Mouse (Mus musculus): ENCODE data around the gene Barx2. TPM values are rescaled to one million over a fixed set of nuclear protein-coding genes. Genes with fewer than 3 reads are reported as not detected.

Gene Barx2
- polyA plus RNA-seq, 1 experiment from 2014 or later, result 0.26 TPM

DNA sequence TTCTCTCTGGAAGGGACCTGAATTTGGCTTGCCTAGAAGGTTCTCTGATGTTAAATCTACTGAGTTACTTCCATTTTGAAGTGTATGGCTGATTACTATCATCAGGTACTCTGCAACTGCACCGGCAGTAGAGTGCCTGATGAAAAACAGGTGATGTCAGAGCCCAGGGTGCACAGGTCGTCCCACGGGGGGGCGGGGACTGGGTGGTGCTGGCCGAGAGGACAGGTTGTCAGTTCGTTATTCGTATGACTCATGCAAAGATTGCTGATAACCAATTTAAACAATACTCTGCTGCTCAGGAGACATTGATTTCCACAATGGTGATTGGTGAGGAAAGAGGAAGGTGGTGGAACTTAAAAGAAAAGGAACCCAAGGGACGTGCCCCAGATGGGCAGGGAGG, 61.6 kb downstream of the Barx2 start:
- no peak for ATAC-seq
- H3K4me3 ChIP-seq (ENCODE audit: low read depth, low read length), result no peak overlapping the region
- no peaks in the 10 kb centered on the region for H3K27me3 ChIP-seq (ENCODE audit: control insufficient read depth, insufficient read depth, low read depth, low read length)
- no peak overlapping the region for H3K27ac ChIP-seq (ENCODE audit: low read length)
- peaks cover 3% of the 10 kb centered on the region; the same call in 1 of the 2 replicates for H3K4me1 ChIP-seq (ENCODE audit: control insufficient read depth, insufficient read depth, low read length)
- WGBS, result 87% methylated on average over 8 of the region's 8 CpGs
- H3K9ac ChIP-seq (ENCODE audit: low read depth, low read length), result no peak overlapping the region
- no peak overlapping the region for H3K4me2 ChIP-seq (ENCODE audit: low read length)
- no peaks in the 10 kb centered on the region for H3K9me3 ChIP-seq (replicated peaks; ENCODE audit: control insufficient read depth, low read length, poor library complexity, severe bottlenecking)
- H3K36me3 ChIP-seq (ENCODE audit: control insufficient read depth, insufficient read depth, low read length), result no peaks in the 10 kb centered on the region

DNA sequence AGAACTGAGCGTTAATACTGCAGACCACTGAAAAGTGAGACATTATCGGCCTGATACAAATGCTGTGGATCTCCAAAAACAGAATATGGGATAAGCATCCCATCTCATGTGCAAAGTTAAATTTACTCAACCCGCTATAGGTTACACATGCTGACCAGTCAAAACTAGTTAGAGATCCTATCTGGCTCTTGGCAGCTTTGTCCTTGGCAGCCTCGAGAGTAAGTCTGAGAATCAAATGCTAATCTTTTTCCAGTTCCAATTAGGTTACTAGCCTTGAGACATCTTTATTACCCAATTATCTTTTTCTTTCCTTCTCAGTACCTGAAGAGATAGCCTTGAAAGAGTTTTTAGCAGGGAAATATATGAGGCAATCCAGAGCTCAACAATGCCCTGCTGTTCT, 62.6 kb downstream of the Barx2 start:
- no peaks in the 10 kb centered on the region for H3K36me3 ChIP-seq (ENCODE audit: control insufficient read depth, insufficient read depth, low read length)
- ATAC-seq, result no peak

DNA sequence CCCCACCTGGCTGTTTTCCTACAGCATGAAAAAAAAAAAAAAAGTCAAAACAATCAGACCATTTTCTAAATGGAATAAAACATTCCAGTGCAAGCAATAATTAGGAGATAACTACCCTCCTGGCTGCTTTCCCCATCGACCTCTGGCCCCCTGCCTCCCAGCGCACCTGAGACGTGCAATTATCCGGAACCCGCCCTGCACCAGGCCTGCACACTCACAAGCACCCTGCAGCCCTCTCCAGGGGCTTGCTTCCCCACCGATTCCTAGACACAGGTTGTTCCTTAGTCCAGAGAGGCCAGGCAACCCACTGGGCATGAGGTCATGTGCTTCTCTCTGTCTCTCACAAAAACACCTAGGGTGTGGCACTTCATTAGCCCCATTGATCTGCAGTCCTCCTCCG, 63.9 kb downstream of the Barx2 start:
- ATAC-seq, result no peak
- WGBS, result 84% methylated on average over 7 of the region's 7 CpGs
- Histone ChIP-seq H3K4me1 (ENCODE audit: control insufficient read depth, insufficient read depth, low read length) (no peaks in the 10 kb centered on the region), H3K4me3 (ENCODE audit: low read depth, low read length) (no peak overlapping the region), H3K27ac (ENCODE audit: low read length) (no peak overlapping the region), H3K4me2 (ENCODE audit: low read length) (no peak overlapping the region), H3K27me3 (ENCODE audit: control insufficient read depth, insufficient read depth, low read depth, low read length) (no peaks in the 10 kb centered on the region), H3K36me3 (ENCODE audit: control insufficient read depth, insufficient read depth, low read length) (no peaks in the 10 kb centered on the region), H3K9me3 (replicated peaks; ENCODE audit: control insufficient read depth, low read length, poor library complexity, severe bottlenecking) (no peaks in the 10 kb centered on the region), H3K9ac (ENCODE audit: low read depth, low read length) (no peak overlapping the region)

More for the DNA sequence above, 62.6 kb downstream of the Barx2 start:
- Histone ChIP-seq H3K9me3 (replicated peaks; ENCODE audit: control insufficient read depth, low read length, poor library complexity, severe bottlenecking) (no peaks in the 10 kb centered on the region), H3K4me2 (ENCODE audit: low read length) (no peak overlapping the region), H3K27ac (ENCODE audit: low read length) (no peak overlapping the region), H3K4me1 (ENCODE audit: control insufficient read depth, insufficient read depth, low read length) (no peaks in the 10 kb centered on the region), H3K4me3 (ENCODE audit: low read depth, low read length) (no peak overlapping the region), H3K27me3 (ENCODE audit: control insufficient read depth, insufficient read depth, low read depth, low read length) (no peaks in the 10 kb centered on the region), H3K9ac (ENCODE audit: low read depth, low read length) (no peak overlapping the region)
- WGBS, result 88% methylated on average over 4 of the region's 4 CpGs

DNA sequence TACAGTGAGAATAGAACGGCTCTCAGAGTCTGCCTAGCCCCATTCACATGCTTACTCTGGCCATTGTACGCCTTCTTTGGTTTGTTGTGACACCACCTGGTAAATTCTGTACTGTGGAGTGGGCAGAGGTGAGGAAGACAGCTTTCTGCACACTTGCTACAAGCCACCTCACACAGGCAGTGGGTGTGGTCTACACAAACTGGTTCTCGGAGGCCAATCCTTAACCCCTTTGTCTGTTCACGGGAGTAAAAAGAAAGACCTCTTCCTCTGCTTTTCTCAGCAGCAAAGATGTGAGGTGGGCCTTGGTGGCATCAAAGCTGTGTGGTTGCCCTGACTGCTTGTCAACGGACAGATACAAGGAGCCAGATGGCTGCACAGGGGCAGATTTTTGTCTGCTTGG, 68.6 kb downstream of the Barx2 start:
- Histone ChIP-seq H3K36me3 (ENCODE audit: control insufficient read depth, insufficient read depth, low read length) (no peaks in the 10 kb centered on the region), H3K4me2 (ENCODE audit: low read length) (no peak overlapping the region), H3K27ac (ENCODE audit: low read length) (no peak overlapping the region), H3K27me3 (ENCODE audit: control insufficient read depth, insufficient read depth, low read depth, low read length) (no peaks in the 10 kb centered on the region), H3K9me3 (replicated peaks; ENCODE audit: control insufficient read depth, low read length, poor library complexity, severe bottlenecking) (no peaks in the 10 kb centered on the region), H3K4me3 (ENCODE audit: low read depth, low read length) (no peak overlapping the region), H3K9ac (ENCODE audit: low read depth, low read length) (no peak overlapping the region), H3K4me1 (ENCODE audit: control insufficient read depth, insufficient read depth, low read length) (no peaks in the 10 kb centered on the region)
- no peak for ATAC-seq
- 65% methylated on average over 5 of the region's 5 CpGs for WGBS

DNA sequence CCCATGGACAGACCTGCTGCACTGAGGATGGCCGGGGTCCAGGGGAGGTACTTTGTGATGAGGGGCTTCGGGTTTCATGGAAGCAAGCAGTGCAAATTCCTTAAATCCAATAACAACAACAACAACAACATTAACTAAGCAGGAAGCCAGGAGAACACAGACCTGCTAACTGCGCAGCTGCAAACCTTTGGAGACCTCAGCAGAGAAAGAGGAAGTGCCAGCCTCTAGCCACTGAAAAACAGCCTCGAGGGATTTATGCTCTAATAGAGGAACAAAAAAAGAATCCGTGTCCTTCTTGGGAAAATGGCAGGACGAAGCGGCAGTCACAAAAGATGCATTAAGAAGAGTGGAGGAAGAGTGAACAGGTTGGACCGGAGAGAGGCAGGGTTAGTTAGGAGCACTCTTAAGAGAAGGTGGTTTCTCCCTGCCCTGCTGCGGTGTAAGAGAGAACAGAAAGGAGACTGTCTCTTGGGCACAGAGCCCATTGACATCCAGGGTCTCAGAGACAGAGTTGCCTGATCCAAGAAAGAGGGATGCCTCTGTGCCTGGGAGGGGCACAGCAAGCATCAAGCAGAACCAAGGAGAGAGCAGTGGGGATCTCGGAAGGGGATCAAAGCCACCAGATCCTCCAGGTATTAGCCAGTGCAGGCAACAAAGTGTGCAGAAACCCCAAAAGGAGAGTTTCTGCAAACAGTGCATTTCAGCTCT, 72.0 kb downstream of the Barx2 start:
- Histone ChIP-seq H3K27ac (ENCODE audit: low read length) (no peak overlapping the region), H3K9ac (ENCODE audit: low read depth, low read length) (no peak overlapping the region), H3K36me3 (ENCODE audit: control insufficient read depth, insufficient read depth, low read length) (no peaks in the 10 kb centered on the region), H3K4me3 (ENCODE audit: low read depth, low read length) (no peak overlapping the region), H3K4me1 (ENCODE audit: control insufficient read depth, insufficient read depth, low read length) (no peaks in the 10 kb centered on the region; the same call in 1 of the 2 replicates), H3K4me2 (ENCODE audit: low read length) (no peak overlapping the region), H3K9me3 (replicated peaks; ENCODE audit: control insufficient read depth, low read length, poor library complexity, severe bottlenecking) (no peaks in the 10 kb centered on the region), H3K27me3 (ENCODE audit: control insufficient read depth, insufficient read depth, low read depth, low read length) (no peaks in the 10 kb centered on the region)
- no peak for ATAC-seq
- WGBS, result 65% methylated on average over 10 of the region's 10 CpGs

DNA sequence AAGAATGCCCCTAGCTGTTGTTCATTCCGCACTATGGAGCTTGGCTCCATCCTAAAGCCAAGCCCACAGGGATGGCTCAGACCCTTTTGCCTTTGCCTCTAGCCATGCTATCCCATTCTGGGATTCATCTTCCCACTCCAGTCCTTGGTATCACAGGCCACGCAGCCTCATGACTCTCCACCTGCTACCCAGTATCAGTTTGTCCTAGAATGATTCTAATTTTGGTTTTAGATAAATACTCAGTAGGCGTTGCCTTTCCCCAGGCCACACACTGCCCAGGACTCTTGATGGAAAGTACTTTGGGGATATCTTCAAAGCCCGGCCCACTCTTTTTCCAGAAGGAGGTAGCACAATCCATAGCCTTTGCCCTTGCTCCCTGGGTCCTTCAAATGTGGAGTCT, 72.7 kb downstream of the Barx2 start:
- H3K27me3 ChIP-seq (ENCODE audit: control insufficient read depth, insufficient read depth, low read depth, low read length), result no peaks in the 10 kb centered on the region
- H3K9ac ChIP-seq (ENCODE audit: low read depth, low read length), result no peak overlapping the region
- H3K36me3 ChIP-seq (ENCODE audit: control insufficient read depth, insufficient read depth, low read length), result no peaks in the 10 kb centered on the region
- H3K4me2 ChIP-seq (ENCODE audit: low read length), result no peak overlapping the region
- no peaks in the 10 kb centered on the region; the same call in 1 of the 2 replicates for H3K4me1 ChIP-seq (ENCODE audit: control insufficient read depth, insufficient read depth, low read length)
- 90% methylated on average over 4 of the region's 4 CpGs for WGBS
- H3K27ac ChIP-seq (ENCODE audit: low read length), result no peak overlapping the region
- no peak overlapping the region for H3K4me3 ChIP-seq (ENCODE audit: low read depth, low read length)
- no peaks in the 10 kb centered on the region for H3K9me3 ChIP-seq (replicated peaks; ENCODE audit: control insufficient read depth, low read length, poor library complexity, severe bottlenecking)
- no peak for ATAC-seq

DNA sequence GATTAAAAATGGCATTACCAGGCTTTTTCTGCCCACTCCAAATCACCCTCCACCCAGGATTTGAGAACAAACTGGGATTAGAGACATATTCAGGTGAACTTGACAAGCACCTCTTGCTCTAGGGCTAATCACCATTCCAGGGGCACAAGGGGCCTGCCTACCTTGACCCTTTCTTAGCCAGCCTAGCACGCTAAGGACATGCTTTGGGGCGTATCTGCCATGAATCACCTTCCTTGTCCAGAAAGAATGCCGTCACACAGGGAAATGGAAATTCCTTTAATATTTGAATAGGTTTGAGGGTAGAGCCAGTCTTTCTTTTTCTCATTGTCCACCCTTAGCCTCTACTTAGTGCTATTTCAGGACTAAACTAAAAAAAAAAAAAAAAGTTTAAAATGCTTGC, 73.2 kb downstream of the Barx2 start:
- Histone ChIP-seq H3K9ac (ENCODE audit: low read depth, low read length) (no peak overlapping the region), H3K4me3 (ENCODE audit: low read depth, low read length) (no peak overlapping the region), H3K27ac (ENCODE audit: low read length) (no peak overlapping the region), H3K9me3 (replicated peaks; ENCODE audit: control insufficient read depth, low read length, poor library complexity, severe bottlenecking) (no peaks in the 10 kb centered on the region), H3K27me3 (ENCODE audit: control insufficient read depth, insufficient read depth, low read depth, low read length) (no peaks in the 10 kb centered on the region), H3K36me3 (ENCODE audit: control insufficient read depth, insufficient read depth, low read length) (no peaks in the 10 kb centered on the region), H3K4me2 (ENCODE audit: low read length) (no peak overlapping the region), H3K4me1 (ENCODE audit: control insufficient read depth, insufficient read depth, low read length) (no peaks in the 10 kb centered on the region; the same call in 1 of the 2 replicates)
- no peak for ATAC-seq
- 88% methylated on average over 3 of the region's 3 CpGs for WGBS

DNA sequence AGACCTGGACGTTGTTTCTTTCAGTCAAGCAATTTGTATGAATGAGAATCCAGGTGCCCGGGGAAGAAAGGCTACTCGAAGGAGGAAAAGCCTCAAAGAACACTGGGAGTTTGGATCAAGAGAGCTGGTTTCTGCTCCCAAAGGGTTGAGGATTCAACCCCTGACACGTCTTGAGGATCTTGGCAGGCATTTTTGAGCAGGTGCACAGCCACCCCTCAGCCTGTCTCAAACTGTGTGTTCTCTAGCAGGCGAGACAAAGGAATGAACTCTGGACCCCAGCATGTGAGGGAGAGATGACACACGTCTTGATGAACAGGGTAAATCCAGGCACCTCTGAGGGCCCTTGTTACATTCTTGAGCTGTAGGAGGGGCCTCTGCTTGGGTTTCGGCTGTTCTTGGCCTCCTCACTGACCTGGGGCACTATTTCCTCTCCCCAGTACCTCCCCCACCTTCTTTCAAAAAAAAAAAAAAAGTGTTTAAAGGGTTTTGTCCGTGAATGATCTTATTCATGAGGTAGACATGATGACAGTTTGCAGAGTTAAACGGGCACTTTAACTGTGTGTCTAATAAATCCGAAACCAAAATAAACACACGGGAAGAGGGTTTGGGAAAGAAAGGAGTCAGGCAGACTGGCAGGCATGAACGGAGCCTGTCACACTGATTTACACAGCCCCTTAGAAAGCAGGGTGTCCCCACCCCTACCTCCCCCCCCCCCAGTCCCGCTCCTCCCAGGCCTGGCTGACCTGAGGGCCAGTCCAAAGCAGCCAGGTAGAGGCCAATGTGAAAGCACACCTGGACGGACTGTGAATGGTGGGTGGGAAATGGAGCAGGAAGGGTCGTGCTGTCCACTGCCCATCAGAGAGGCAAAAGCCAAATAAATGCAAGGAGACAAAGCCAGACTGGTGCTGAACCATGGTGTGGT, 73.9 kb downstream of the Barx2 start:
- 47% methylated on average over 15 of the region's 15 CpGs for WGBS
- Histone ChIP-seq H3K4me3 (ENCODE audit: low read depth, low read length) (no peak overlapping the region), H3K9ac (ENCODE audit: low read depth, low read length) (no peak overlapping the region), H3K27ac (ENCODE audit: low read length) (no peak overlapping the region), H3K4me1 (ENCODE audit: control insufficient read depth, insufficient read depth, low read length) (no peaks in the 10 kb centered on the region; the same call in 1 of the 2 replicates), H3K36me3 (ENCODE audit: control insufficient read depth, insufficient read depth, low read length) (no peaks in the 10 kb centered on the region), H3K9me3 (replicated peaks; ENCODE audit: control insufficient read depth, low read length, poor library complexity, severe bottlenecking) (no peaks in the 10 kb centered on the region), H3K27me3 (ENCODE audit: control insufficient read depth, insufficient read depth, low read depth, low read length) (no peaks in the 10 kb centered on the region), H3K4me2 (ENCODE audit: low read length) (no peak overlapping the region)
- no peak for ATAC-seq

DNA sequence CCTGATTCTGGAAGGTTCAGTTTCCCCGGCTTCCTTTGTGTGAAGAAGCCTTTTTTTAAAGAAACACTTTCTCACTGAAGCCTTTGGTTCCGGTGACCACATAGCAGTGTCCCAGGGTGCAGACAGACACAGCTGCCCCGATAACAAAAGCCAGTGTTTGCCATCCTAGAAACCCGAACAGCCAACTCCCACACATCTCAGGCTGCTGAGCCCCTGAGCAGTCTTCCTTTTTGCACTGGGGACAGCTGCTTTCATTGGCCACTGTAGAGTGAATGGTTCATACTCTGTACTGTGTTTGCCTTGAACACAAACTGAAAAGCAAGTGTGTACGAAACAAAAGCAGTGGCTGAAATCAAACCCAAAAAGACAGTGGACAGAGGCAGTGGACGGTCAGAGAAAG, 75.2 kb downstream of the Barx2 start:
- no peaks in the 10 kb centered on the region; the same call in 1 of the 2 replicates for H3K4me1 ChIP-seq (ENCODE audit: control insufficient read depth, insufficient read depth, low read length)
- H3K4me2 ChIP-seq (ENCODE audit: low read length), result no peak overlapping the region
- H3K9me3 ChIP-seq (replicated peaks; ENCODE audit: control insufficient read depth, low read length, poor library complexity, severe bottlenecking), result no peaks in the 10 kb centered on the region
- H3K9ac ChIP-seq (ENCODE audit: low read depth, low read length), result no peak overlapping the region
- no peak for ATAC-seq
- H3K27ac ChIP-seq (ENCODE audit: low read length), result no peak overlapping the region
- no peaks in the 10 kb centered on the region for H3K36me3 ChIP-seq (ENCODE audit: control insufficient read depth, insufficient read depth, low read length)
- H3K4me3 ChIP-seq (ENCODE audit: low read depth, low read length), result no peak overlapping the region
- H3K27me3 ChIP-seq (ENCODE audit: control insufficient read depth, insufficient read depth, low read depth, low read length), result no peaks in the 10 kb centered on the region
- WGBS, result 50% methylated on average over 6 of the region's 6 CpGs
